ENCODE assay signal across 17 mouse cellular contexts in genomic region chr19:5838892-5839165, GRCm38 (mm10). TPM values are rescaled to one million over a fixed set of nuclear protein-coding genes. Genes with fewer than 3 reads are reported as not detected.
DNase-seq lines count a peak whose midpoint lies in the region; ATAC-seq and TF ChIP-seq lines count a peak whose summit lies in the region.
"Had no signal": no experiment of that assay in that cellular context is flagged by ENCODE, and none has a peak within 500 bp of the region (broad histone marks: within the 10 kb centered on the region; RNA-seq: fewer than 3 reads in every experiment).

No protein-coding gene starts in this region.

- no peak for TF ChIP-seq CTCF in heart, adult 2 months (IDR thresholded peaks at IDR 0.05)
- TF ChIP-seq CTCF in layer of hippocampus, adult 2 months (conservative IDR thresholded peaks at IDR 0.05): no peak
- TF ChIP-seq CTCF in ES-Bruce4 (IDR thresholded peaks at IDR 0.05; ENCODE audit: low read depth, low read length): no peak

- DNase-seq in heart, adult 2 months: peak in 1 of 2 experiments; percentile 25
- no peak for DNase-seq in layer of hippocampus, adult 2 months (ENCODE audit: low spot score in 2 of 2)
- DNase-seq in layer of hippocampus, adult 11-12 months (ENCODE audit: low spot score): no peak
- DNase-seq in spleen, adult 12 weeks (ENCODE audit: low spot score): no peak
- no peak for DNase-seq in cerebellum, adult 9-11 months
- DNase-seq: cerebellum, postnatal 14 days; liver, embryonic 13.5 days; thymus, postnatal 36 days had no signal

- peak overlapping the region; percentile 7 for H3K9ac ChIP-seq in heart, adult 2 months (ENCODE audit: low read depth, low read length)
- H3K9ac ChIP-seq in heart, embryonic 12.5 days: no peak overlapping the region
- H3K9ac ChIP-seq in ES-Bruce4 (ENCODE audit: low read depth, poor library complexity, severe bottlenecking): no peak overlapping the region
- H3K9ac ChIP-seq: forebrain, embryonic 13.5 days; liver, embryonic 13.5 days; neural tube, embryonic 12.5 days had no signal

- peaks cover 31% of the 10 kb centered on the region for H3K4me1 ChIP-seq in heart, adult 2 months (ENCODE audit: control insufficient read depth, insufficient read depth, low read length)
- H3K4me1 ChIP-seq in heart, embryonic 12.5 days (replicated peaks): peaks cover 43% of the 10 kb centered on the region
- H3K4me1 ChIP-seq in ES-Bruce4 (ENCODE audit: control insufficient read depth, insufficient read depth, low read length): peaks cover 3% of the 10 kb centered on the region

- H3K4me2 ChIP-seq in heart, embryonic 12.5 days: no peak overlapping the region
- peak overlapping the region; percentile 87 for H3K4me2 ChIP-seq in myocyte (ENCODE audit: low read depth)
- H3K4me2 ChIP-seq: forebrain, embryonic 13.5 days; liver, embryonic 13.5 days; neural tube, embryonic 12.5 days had no signal

- no peak overlapping the region for H3ac ChIP-seq in myocyte (ENCODE audit: control insufficient read depth, insufficient read length)

- H3K36me3 ChIP-seq in heart, adult 2 months (ENCODE audit: control insufficient read depth, insufficient read depth, low read length): peaks cover 48% of the 10 kb centered on the region
- no peaks in the 10 kb centered on the region for H3K36me3 ChIP-seq in heart, embryonic 12.5 days
- H3K36me3 ChIP-seq in ES-Bruce4 (ENCODE audit: control insufficient read depth, insufficient read depth, low read length, poor library complexity, severe bottlenecking): no peaks in the 10 kb centered on the region
- H3K36me3 ChIP-seq in myocyte (ENCODE audit: control insufficient read depth, insufficient read depth): peaks cover 13% of the 10 kb centered on the region
- H3K36me3 ChIP-seq: limb, embryonic 10.5 days; liver, embryonic 13.5 days; midbrain, embryonic 10.5 days; neural tube, embryonic 12.5 days had no signal

- H3K9me3 ChIP-seq in heart, embryonic 12.5 days (replicated peaks): no peaks in the 10 kb centered on the region
- H3K9me3 ChIP-seq in ES-Bruce4 (replicated peaks; ENCODE audit: control insufficient read depth, insufficient read depth, low read length, poor library complexity, severe bottlenecking): no peaks in the 10 kb centered on the region; the same call in 1 of the 2 replicates
- H3K9me3 ChIP-seq: forebrain, embryonic 13.5 days; limb, embryonic 10.5 days; liver, embryonic 13.5 days; midbrain, embryonic 10.5 days; neural tube, embryonic 12.5 days had no signal

- no peak for TF ChIP-seq EP300 in heart, adult 2 months (IDR thresholded peaks at IDR 0.05; ENCODE audit: insufficient read depth, low read depth, low read length)
- TF ChIP-seq EP300 in ES-Bruce4 (IDR thresholded peaks at IDR 0.05; ENCODE audit: insufficient read depth, low read depth, low read length): no peak

- TF ChIP-seq POLR2A in heart, adult 2 months (IDR thresholded peaks at IDR 0.05; ENCODE audit: insufficient read depth, low read depth, low read length): peak; percentile 25; the same call in 1 of the 2 replicates
- TF ChIP-seq POLR2A in ES-Bruce4 (IDR thresholded peaks at IDR 0.05; ENCODE audit: insufficient read depth, low read length): no peak
- TF ChIP-seq POLR2A in myocyte (IDR thresholded peaks at IDR 0.05; ENCODE audit: insufficient read length, low read depth): peak; percentile 57

- peak overlapping the region; percentile 100 for H3K27ac ChIP-seq in heart, adult 2 months
- no peak overlapping the region for H3K27ac ChIP-seq in heart, embryonic 12.5 days (ENCODE audit: poor library complexity, severe bottlenecking)
- H3K27ac ChIP-seq in layer of hippocampus, adult 2 months: peak overlapping the region; percentile 24; the same call in 1 of the 2 replicates
- H3K27ac ChIP-seq in ES-Bruce4 (ENCODE audit: insufficient read depth, low read length): peak overlapping the region; percentile 48
- H3K27ac ChIP-seq: forebrain, embryonic 13.5 days; limb, embryonic 10.5 days; liver, embryonic 13.5 days; midbrain, embryonic 10.5 days; neural tube, embryonic 12.5 days had no signal

- 61% methylated on average over 4 of the region's 4 CpGs for WGBS in heart, adult 2 months
- 91% methylated on average over 4 of the region's 4 CpGs for WGBS in heart, embryonic 12.5 days

- intact Hi-C loops in heart, adult 2 months (cut with DNase I): loop anchor here (2.0 kb wide), 1 partner anchor 14 kb away; no protein-coding TSS in a partner anchor

- ATAC-seq in heart, embryonic 12.5 days (ENCODE audit: insufficient number of reproducible peaks, low FRiP score): no peak
- ATAC-seq: forebrain, embryonic 13.5 days; hindbrain, embryonic 16.5 days; intestine, postnatal 0 days had no signal

- H3K27me3 ChIP-seq in heart, adult 2 months (ENCODE audit: control insufficient read depth, insufficient read depth, low read length): no peaks in the 10 kb centered on the region
- H3K27me3 ChIP-seq in heart, embryonic 12.5 days (replicated peaks): no peaks in the 10 kb centered on the region
- H3K27me3 ChIP-seq in ES-Bruce4 (ENCODE audit: control insufficient read depth, insufficient read depth, low read length, poor library complexity, severe bottlenecking) (no peaks in the 10 kb centered on the region), myocyte (ENCODE audit: control insufficient read depth, insufficient read depth, insufficient read length) (no peaks in the 10 kb centered on the region)
- H3K27me3 ChIP-seq: forebrain, embryonic 13.5 days; liver, embryonic 13.5 days; neural tube, embryonic 12.5 days had no signal

- H3K79me2 ChIP-seq in heart, adult 2 months (replicated peaks; ENCODE audit: control insufficient read depth, insufficient read depth, low read length): peaks cover 3% of the 10 kb centered on the region; the same call in 1 of the 2 replicates
- H3K79me2 ChIP-seq in myocyte (ENCODE audit: control insufficient read depth, insufficient read depth): peaks cover 78% of the 10 kb centered on the region

- H3K4me3 ChIP-seq in heart, adult 2 months: peak overlapping the region; percentile 75
- H3K4me3 ChIP-seq in heart, embryonic 12.5 days: no peak overlapping the region
- H3K4me3 ChIP-seq in layer of hippocampus, adult 2 months: no peak overlapping the region
- H3K4me3 ChIP-seq in ES-Bruce4 (ENCODE audit: low read depth, low read length): no peak overlapping the region
- peak overlapping the region; percentile 100 for H3K4me3 ChIP-seq in myocyte
- H3K4me3 ChIP-seq: forebrain, embryonic 13.5 days; limb, embryonic 10.5 days; liver, embryonic 13.5 days; midbrain, embryonic 10.5 days; neural tube, embryonic 12.5 days had no signal

TF ChIP-seq in myocyte, 11 proteins besides CTCF, POLR2A, EP300 and RAD21:
- TF ChIP-seq POLR2AphosphoS2 (IDR thresholded peaks at IDR 0.05; ENCODE audit: insufficient read length, low read depth) (peak; percentile 98), MYOG (IDR thresholded peaks at IDR 0.05; ENCODE audit: control insufficient read depth in 1 of 3, insufficient read depth in 1 of 3, insufficient read length in 2 of 3, low read depth in 2 of 3) (no peak), CEBPB (IDR thresholded peaks at IDR 0.05; ENCODE audit: insufficient read depth, poor library complexity, severe bottlenecking) (no peak), TCF12 (IDR thresholded peaks at IDR 0.05; ENCODE audit: insufficient read depth, poor library complexity, severe bottlenecking) (no peak), SRF (IDR thresholded peaks at IDR 0.05; ENCODE audit: control insufficient read depth, insufficient read length, low read depth) (no peak), MAX (IDR thresholded peaks at IDR 0.05; ENCODE audit: low read depth) (no peak), TCF3 (IDR thresholded peaks at IDR 0.05; ENCODE audit: insufficient read length, low read depth) (no peak), E2F4 (IDR thresholded peaks at IDR 0.05; ENCODE audit: insufficient read depth) (no peak), REST (IDR thresholded peaks at IDR 0.05; ENCODE audit: insufficient read depth, insufficient read length) (no peak)

RNA-seq across cellular contexts. Expression of gene Frmd8, which starts 36.2 kb away (rescaled TPM):
- 1 to 10 TPM; 7.7 to 8.4 TPM for total RNA-seq in heart, adult 2 months (2021)
- polyA plus RNA-seq in heart, adult 2 months (2012; rRNA removed): 7.0 and 9.3 TPM in 2 replicates
- polyA plus RNA-seq in heart, embryonic 12.5 days (2016; fragmentation: Nextera tagmentation; extraction: Ambion mirVana): 33.7 and 34.2 TPM in 2 replicates
- total RNA-seq in layer of hippocampus, adult 2 months (2021): 10 to 100 TPM in 1 of 2 experiments, 1 to 10 TPM in 1; 9.5 to 10.6 TPM
- polyA plus RNA-seq in ES-Bruce4 (2011; ENCODE audit: insufficient read depth, insufficient read length, low read depth, missing spikeins): 26.3 and 33.1 TPM in 2 replicates
- 22.3 TPM for polyA plus RNA-seq in myocyte (2012; fragmentation: generic; extraction: Trizol)

RNA-seq across cellular contexts. Expression of gene Slc25a45, which starts 38.8 kb away (rescaled TPM):
- 1 to 10 TPM; 2.8 TPM for total RNA-seq in heart, adult 2 months (2021)
- polyA plus RNA-seq in heart, adult 2 months (2012; rRNA removed): 7.9 and 8.2 TPM in 2 replicates
- polyA plus RNA-seq in heart, embryonic 12.5 days (2016; fragmentation: Nextera tagmentation; extraction: Ambion mirVana): 3.5 and 3.9 TPM in 2 replicates
- total RNA-seq in layer of hippocampus, adult 2 months (2021): 1 to 10 TPM; 3.5 to 3.6 TPM
- polyA plus RNA-seq in ES-Bruce4 (2011; ENCODE audit: insufficient read depth, insufficient read length, low read depth, missing spikeins) (0.46 and 0.48 TPM in 2 replicates), myocyte (2012; fragmentation: generic; extraction: Trizol) (5.2 TPM)

RNA-seq across cellular contexts. Expression of gene Tigd3, which starts 55.1 kb away (rescaled TPM):
- total RNA-seq in heart, adult 2 months (2021): under 1 TPM; 0.14 to 0.47 TPM
- polyA plus RNA-seq in heart, adult 2 months (2012; rRNA removed): 0.25 and 0.67 TPM in 2 replicates
- 1.5 and 1.9 TPM in 2 replicates for polyA plus RNA-seq in heart, embryonic 12.5 days (2016; fragmentation: Nextera tagmentation; extraction: Ambion mirVana)
- 1 to 10 TPM; 2.5 to 3.2 TPM for total RNA-seq in layer of hippocampus, adult 2 months (2021)
- polyA plus RNA-seq in ES-Bruce4 (2011; ENCODE audit: insufficient read depth, insufficient read length, low read depth, missing spikeins): 1.9 and 3.6 TPM in 2 replicates
- 0.31 TPM for polyA plus RNA-seq in myocyte (2012; fragmentation: generic; extraction: Trizol)

Comparison
In these comparisons a context has a peak if more than half of its experiments do, and no peak if none do; other contexts are left out.
1. H3K4me3 ChIP-seq: peak in heart, adult 2 months (single experiment) and myocyte (single experiment); none in heart, embryonic 12.5 days (single experiment), layer of hippocampus, adult 2 months (single experiment) and ES-Bruce4 (single experiment).